Mouse (Mus musculus) adrenal gland, postnatal 14 days (tissue): ENCODE results near the gene Wdr5. TPM values are rescaled to one million over a fixed set of nuclear protein-coding genes. Genes with fewer than 3 reads are reported as not detected.

Source experiments
- total RNA-seq: library from RNA; stranded (reverse); gene quantifications from 2 replicates; pipeline ENCODE4 v1.2.3, GENCODE M21; 2021

The Wdr5 gene
- total RNA-seq, 1 experiment from 2014 or later = 32.7 TPM

Other genes starting within 250 kb of the Wdr5 start
- gene Vav2, start 88.1 kb upstream of the Wdr5 start, total RNA-seq = 21.7 and 28.3 TPM in 2 replicates
- gene Brd3os, start 72.8 kb upstream of the Wdr5 start, total RNA-seq = 5.0 and 7.9 TPM in 2 replicates
- gene Brd3, start 7.5 kb upstream of the Wdr5 start, total RNA-seq = 79.8 and 92.0 TPM in 2 replicates
- gene Rxra, start 161.3 kb downstream of the Wdr5 start, total RNA-seq = 46.5 and 62.1 TPM in 2 replicates